Mouse (Mus musculus) limb, embryonic 11.5 days (tissue): ENCODE measurements at regions not wholly inside any gene's neighbourhood (a gene's known extent, or its start where the extent isn't known, plus 50 kb on each side); places are given as distances from the start of the nearest gene placed in this dataset.

ENCODE experiments used
- ATAC-seq: fragments of 200-750 bp; cut with Nextera tagmentation; 2 replicates; pipeline ENCODE4 v1.8.0; 2017; ENCODE audit warnings: low read depth; ENCODE audit not compliant: insufficient number of reproducible peaks, low FRiP score, low TSS enrichment
- DNase-seq: peaks from one replicate; pipeline ENCODE4 v3.0.0-alpha.2; 2015; ENCODE audit warnings: low spot score
- H3K27ac ChIP-seq: fragments of 300-500 bp; sonication (generic); replicated peaks from 2 replicates; pipeline ENCODE4 v1.5.1; 2014; ENCODE audit warnings: low read depth, mild to moderate bottlenecking, low read length
- H3K27me3 ChIP-seq: fragments of 300-500 bp; sonication (generic); 2 replicates; pipeline ENCODE4 v1.6.1; 2014; ENCODE audit warnings: mild to moderate bottlenecking, low read length, mixed read lengths; ENCODE audit not compliant: control insufficient read depth, insufficient read depth
- H3K36me3 ChIP-seq: fragments of 300-500 bp; sonication (generic); 2 replicates; pipeline ENCODE4 v1.6.1; 2014; ENCODE audit warnings: mild to moderate bottlenecking, low read length, moderate library complexity, mixed read lengths; ENCODE audit not compliant: control insufficient read depth, insufficient read depth
- H3K4me1 ChIP-seq: fragments of 300-500 bp; sonication (generic); 2 replicates; pipeline ENCODE4 v1.6.1; 2014; ENCODE audit warnings: low read length, mixed read lengths; ENCODE audit not compliant: control insufficient read depth, insufficient read depth
- H3K4me2 ChIP-seq: fragments of 300-500 bp; sonication (generic); 2 replicates; pipeline ENCODE4 v1.6.1; 2014; ENCODE audit warnings: low read depth, mild to moderate bottlenecking, moderate library complexity; ENCODE audit not compliant: severe bottlenecking
- H3K4me3 ChIP-seq: fragments of 300-500 bp; sonication (generic); 2 replicates; pipeline ENCODE4 v1.5.1; 2014; ENCODE audit warnings: low read depth, low read length
- H3K9ac ChIP-seq: fragments of 300-500 bp; sonication (generic); 2 replicates; pipeline ENCODE4 v1.6.1; 2014; ENCODE audit warnings: mild to moderate bottlenecking, low read length
- H3K9me3 ChIP-seq: fragments of 300-500 bp; sonication (generic); 2 replicates; pipeline ENCODE4 v1.6.1; 2016; ENCODE audit warnings: low read length; ENCODE audit not compliant: control insufficient read depth
- WGBS: fragments of 180-500 bp; shearing (Covaris S2); extraction: QIAGEN DNeasy Blood & Tissue Kit; methylation state at CpG from one replicate; pipeline ENCODE4 v1.1.7; 2014; 5-methylcytosine and 5-hydroxymethylcytosine counted together

DNA sequence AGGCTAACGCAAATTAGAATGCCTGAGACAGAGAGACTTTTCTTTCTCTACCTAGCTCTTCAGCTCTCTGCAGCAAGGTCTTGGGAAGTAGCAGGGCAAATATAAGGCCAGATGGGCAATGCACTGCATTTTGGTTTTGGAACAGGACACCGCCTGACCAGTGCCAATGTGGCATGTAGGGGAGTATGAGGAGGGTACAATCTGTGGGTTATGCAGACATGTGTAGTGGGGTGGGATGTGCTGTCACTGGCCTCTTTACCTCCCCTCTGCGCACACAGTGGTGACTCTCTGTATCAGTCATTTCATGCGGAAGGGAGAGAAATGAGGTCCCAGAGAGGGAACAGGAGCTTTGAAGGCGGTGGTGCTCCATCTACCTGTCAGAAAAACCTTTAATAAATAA is 105.9 kb upstream of the Cachd1 start:
- ATAC-seq (no peak), DNase-seq (no peak)
- no peaks in the 10 kb centered on the region for H3K9me3 ChIP-seq
- no peaks in the 10 kb centered on the region for H3K36me3 ChIP-seq
- H3K27me3 ChIP-seq, result no peaks in the 10 kb centered on the region
- no peak overlapping the region for H3K4me2 ChIP-seq
- H3K27ac ChIP-seq, result no peak overlapping the region
- H3K4me3 ChIP-seq, result no peak overlapping the region
- WGBS, result 69% methylated on average over 5 of the region's 5 CpGs
- H3K9ac ChIP-seq, result no peak overlapping the region
- H3K4me1 ChIP-seq, result peaks cover 8% of the 10 kb centered on the region; the same call in 1 of the 2 replicates

- Histone ChIP-seq H3K27ac (no peak overlapping the region), H3K9me3 (no peaks in the 10 kb centered on the region), H3K9ac (no peak overlapping the region), H3K36me3 (no peaks in the 10 kb centered on the region), H3K4me1 (peaks cover 8% of the 10 kb centered on the region; the same call in 1 of the 2 replicates), H3K4me3 (no peak overlapping the region), H3K27me3 (no peaks in the 10 kb centered on the region), H3K4me2 (no peak overlapping the region)
- DNase-seq, result peak; percentile 26
- ATAC-seq, result no peak
- WGBS, result 40% methylated on average over 4 of the region's 4 CpGs
Observed at GRCm38 (mm10) chr4:100674916-100675315, 101.6 kb upstream of the Cachd1 start.

- WGBS, result 79% methylated on average over 7 of the region's 7 CpGs
Observed at GRCm38 (mm10) chr4:100683757-100684156, 92.7 kb upstream of the Cachd1 start.

DNA sequence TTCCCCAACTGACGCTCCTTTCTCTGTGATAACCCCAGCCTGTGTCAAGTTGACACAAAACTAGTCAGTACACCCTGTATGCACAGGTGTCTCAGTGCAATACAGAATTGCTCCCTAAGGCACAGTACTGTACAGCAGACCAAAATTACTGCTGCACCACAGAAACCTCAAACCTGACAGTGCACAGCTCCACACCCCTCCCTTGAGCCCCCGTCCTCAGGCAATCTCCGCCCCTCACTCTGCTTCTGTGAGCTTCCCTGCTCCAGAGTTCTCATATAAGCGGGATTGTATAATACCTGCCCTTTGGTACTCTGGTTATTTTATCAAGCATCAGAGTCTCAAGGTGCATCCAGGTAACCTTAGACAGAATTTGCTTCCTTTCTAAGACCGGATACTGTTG is 76.5 kb upstream of the Cachd1 start:
- no peaks in the 10 kb centered on the region for H3K36me3 ChIP-seq
- WGBS, result 77% methylated on average over 5 of the region's 5 CpGs
- no peaks in the 10 kb centered on the region for H3K4me1 ChIP-seq
- H3K27me3 ChIP-seq, result no peaks in the 10 kb centered on the region
- H3K9ac ChIP-seq, result no peak overlapping the region
- H3K4me2 ChIP-seq, result no peak overlapping the region
- no peak overlapping the region for H3K4me3 ChIP-seq
- ATAC-seq (no peak), DNase-seq (no peak)
- no peak overlapping the region for H3K27ac ChIP-seq
- no peaks in the 10 kb centered on the region for H3K9me3 ChIP-seq

More at GRCm38 (mm10) chr4:100683757-100684156, 92.7 kb upstream of the Cachd1 start:
- Histone ChIP-seq H3K9ac (no peak overlapping the region), H3K4me2 (no peak overlapping the region), H3K27me3 (no peaks in the 10 kb centered on the region), H3K4me3 (no peak overlapping the region), H3K36me3 (no peaks in the 10 kb centered on the region), H3K27ac (no peak overlapping the region), H3K4me1 (no peaks in the 10 kb centered on the region), H3K9me3 (no peaks in the 10 kb centered on the region)
- ATAC-seq, result no peak
- no peak for DNase-seq

DNA sequence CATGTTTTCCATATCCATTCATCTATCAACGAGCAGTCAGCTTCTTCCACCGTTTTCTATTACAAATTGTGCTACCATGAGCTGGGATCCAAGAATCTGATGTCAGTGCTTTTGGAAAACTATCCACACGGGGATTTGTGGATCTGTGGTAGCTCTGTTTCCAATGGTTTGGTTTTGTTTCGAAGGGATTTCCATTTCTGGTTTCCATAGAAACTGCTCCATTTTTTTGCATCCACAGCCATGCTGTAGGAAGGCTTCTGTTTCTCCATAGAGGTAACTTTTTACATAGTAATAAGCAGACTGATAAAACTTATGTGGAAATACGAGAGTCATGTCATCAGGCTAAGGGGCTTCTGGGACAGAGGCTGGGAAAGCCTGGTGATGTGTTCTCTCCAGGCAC is 76.1 kb upstream of the Cachd1 start:
- no peak overlapping the region for H3K27ac ChIP-seq
- H3K9ac ChIP-seq, result no peak overlapping the region
- no peak overlapping the region for H3K4me3 ChIP-seq
- no peaks in the 10 kb centered on the region for H3K36me3 ChIP-seq
- H3K9me3 ChIP-seq, result no peaks in the 10 kb centered on the region
- 84% methylated on average over 5 of the region's 5 CpGs for WGBS
- no peaks in the 10 kb centered on the region for H3K4me1 ChIP-seq
- no peak overlapping the region for H3K4me2 ChIP-seq
- H3K27me3 ChIP-seq, result no peaks in the 10 kb centered on the region
- DNase-seq, result no peak
- no peak for ATAC-seq

DNA sequence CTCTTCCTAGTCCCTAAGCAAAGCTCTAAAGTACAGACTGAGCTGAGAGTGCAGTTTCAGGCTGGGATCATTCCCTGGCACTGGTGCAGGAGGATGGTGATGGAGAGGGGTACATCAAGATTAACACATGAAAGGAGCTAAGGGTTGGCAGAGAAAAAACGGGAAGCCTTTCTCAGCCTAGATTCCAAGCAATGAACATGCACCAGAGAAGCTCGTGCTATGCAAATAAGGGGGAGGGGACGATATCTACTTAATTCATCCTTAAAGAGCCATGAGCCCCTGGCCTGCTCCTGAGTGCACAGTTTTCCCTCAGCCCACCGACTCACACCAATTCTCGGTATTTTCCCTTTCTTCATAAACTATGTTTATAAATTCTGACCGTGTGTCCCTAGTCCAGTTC is 70.5 kb upstream of the Cachd1 start:
- 45% methylated on average over 6 of the region's 6 CpGs for WGBS
- ATAC-seq (no peak), DNase-seq (no peak)
- Histone ChIP-seq H3K4me3 (no peak overlapping the region), H3K4me1 (no peaks in the 10 kb centered on the region), H3K9me3 (no peaks in the 10 kb centered on the region), H3K36me3 (no peaks in the 10 kb centered on the region), H3K27me3 (no peaks in the 10 kb centered on the region), H3K4me2 (no peak overlapping the region), H3K9ac (no peak overlapping the region), H3K27ac (no peak overlapping the region)

DNA sequence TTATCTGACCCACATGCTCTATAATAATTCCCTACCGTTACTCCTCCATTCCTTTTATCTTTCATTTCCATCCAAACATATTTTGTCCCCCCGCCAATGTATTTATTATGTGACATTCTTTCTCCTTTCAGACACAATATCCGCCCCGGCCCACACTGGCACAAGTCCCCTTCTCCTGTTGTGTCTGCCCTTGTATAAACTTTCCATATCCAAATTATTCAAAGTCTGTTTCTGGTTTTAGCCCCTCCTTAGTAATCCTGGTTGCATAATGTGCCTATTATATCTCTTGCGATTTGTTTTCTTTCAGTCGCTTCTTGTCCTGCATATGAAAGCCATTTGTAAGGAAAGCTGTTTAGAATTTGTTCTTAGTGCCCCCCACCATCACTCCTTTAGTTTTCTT is 69.3 kb upstream of the Cachd1 start:
- no peaks in the 10 kb centered on the region for H3K9me3 ChIP-seq
- no peak overlapping the region for H3K4me2 ChIP-seq
- no peak for DNase-seq
- no peak for ATAC-seq
- H3K27me3 ChIP-seq, result no peaks in the 10 kb centered on the region
- H3K27ac ChIP-seq, result no peak overlapping the region
- no peak overlapping the region for H3K4me3 ChIP-seq
- 80% methylated on average over 6 of the region's 6 CpGs for WGBS
- H3K4me1 ChIP-seq, result no peaks in the 10 kb centered on the region
- no peak overlapping the region for H3K9ac ChIP-seq
- no peaks in the 10 kb centered on the region for H3K36me3 ChIP-seq

DNA sequence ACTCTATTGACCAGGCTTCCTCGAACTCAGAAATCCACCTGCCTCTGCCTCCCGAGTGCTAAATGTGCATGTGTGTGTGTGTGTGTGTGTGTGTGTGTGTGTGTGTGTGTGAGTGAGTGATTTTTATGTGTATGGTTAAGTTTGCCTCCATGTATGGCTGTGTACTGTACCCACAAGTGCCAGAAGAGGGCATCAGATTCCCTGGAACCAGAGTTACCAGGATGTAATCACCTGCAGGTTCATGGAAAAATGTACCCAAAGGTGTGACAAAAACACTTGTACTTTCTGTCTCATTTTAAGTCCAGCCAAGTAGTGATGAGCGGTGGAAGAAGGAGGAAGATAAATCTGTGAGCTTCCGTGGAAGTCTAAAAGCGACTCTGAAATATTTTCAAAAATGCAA is 68.2 kb upstream of the Cachd1 start:
- H3K27me3 ChIP-seq, result no peaks in the 10 kb centered on the region
- ATAC-seq, result no peak
- H3K9me3 ChIP-seq, result no peaks in the 10 kb centered on the region
- no peaks in the 10 kb centered on the region for H3K36me3 ChIP-seq
- H3K9ac ChIP-seq, result no peak overlapping the region
- DNase-seq, result no peak
- no peak overlapping the region for H3K27ac ChIP-seq
- H3K4me1 ChIP-seq, result no peaks in the 10 kb centered on the region
- H3K4me2 ChIP-seq, result no peak overlapping the region
- H3K4me3 ChIP-seq, result no peak overlapping the region
- 91% methylated on average over 5 of the region's 5 CpGs for WGBS

DNA sequence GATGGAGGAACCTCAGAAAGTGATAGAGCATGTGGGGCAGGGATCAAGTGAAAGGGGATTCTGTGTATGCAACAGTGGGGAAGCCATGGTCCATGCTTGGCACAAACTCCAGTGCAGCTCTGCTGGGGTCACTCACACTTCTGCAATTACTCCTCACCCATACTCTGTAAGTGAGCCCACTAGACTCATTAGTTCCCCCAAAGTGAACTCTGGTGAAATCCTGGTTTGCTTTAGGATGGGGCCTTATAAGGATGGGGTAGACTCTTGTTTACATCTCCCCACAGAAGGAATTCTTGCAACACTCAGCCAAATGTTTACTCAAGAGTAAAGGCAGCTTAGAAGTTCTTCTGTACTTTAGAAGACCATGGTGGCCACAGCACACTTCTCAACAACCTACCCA is 62.2 kb upstream of the Cachd1 start:
- Histone ChIP-seq H3K9me3 (no peaks in the 10 kb centered on the region), H3K4me2 (no peak overlapping the region), H3K27me3 (no peaks in the 10 kb centered on the region), H3K4me1 (no peaks in the 10 kb centered on the region), H3K4me3 (no peak overlapping the region), H3K36me3 (no peaks in the 10 kb centered on the region), H3K9ac (no peak overlapping the region), H3K27ac (no peak overlapping the region)
- ATAC-seq (no peak), DNase-seq (no peak)
